Mouse (Mus musculus): ENCODE results near the gene Hlcs.

Gene Hlcs

GRCm38 (mm10) chr16:94327781-94328711, 14.7 kb upstream of the Hlcs start, which contains the start of gene Ripply3:
Ripply3 (plus strand) TSS chr16:94328420.
- peak; percentile 67 to 69 for DNase-seq

GRCm38 (mm10) chr16:94326008-94326407, 12.6 kb upstream of the Hlcs start:
- no peak for DNase-seq

GRCm38 (mm10) chr16:94323681-94324080, 10.3 kb upstream of the Hlcs start:
- no peak for DNase-seq

GRCm38 (mm10) chr16:94320223-94320622, 6.9 kb upstream of the Hlcs start:
- no peak for DNase-seq

- peak; percentile 70 to 78 for DNase-seq
Observed at GRCm38 (mm10) chr16:94317752-94318151, 4.4 kb upstream of the Hlcs start.

- DNase-seq, result no peak
Observed at GRCm38 (mm10) chr16:94315215-94315614, 1.8 kb upstream of the Hlcs start.

- no peak for DNase-seq
Observed at GRCm38 (mm10) chr16:94314626-94315025, 1.3 kb upstream of the Hlcs start.

GRCm38 (mm10) chr16:94312663-94313228, 625 bp downstream of the Hlcs start:
- DNase-seq, result peak; percentile 67 to 74

- DNase-seq, result no peak
Observed at GRCm38 (mm10) chr16:94311931-94312330, 1.4 kb downstream of the Hlcs start.

GRCm38 (mm10) chr16:94311416-94311815, 2.0 kb downstream of the Hlcs start:
- no peak for DNase-seq

GRCm38 (mm10) chr16:94309025-94309424, 4.3 kb downstream of the Hlcs start:
- no peak for DNase-seq

GRCm38 (mm10) chr16:94307942-94308341, 5.4 kb downstream of the Hlcs start:
- DNase-seq, result no peak

- DNase-seq, result no peak
Observed at GRCm38 (mm10) chr16:94307526-94307925, 5.8 kb downstream of the Hlcs start.

GRCm38 (mm10) chr16:94303203-94303535, 10.2 kb downstream of the Hlcs start:
- no peak for DNase-seq

- DNase-seq, result peak; percentile 34 to 37
Observed at GRCm38 (mm10) chr16:94302274-94303202, 10.8 kb downstream of the Hlcs start.

- no peak for DNase-seq
Observed at GRCm38 (mm10) chr16:94301696-94302095, 11.7 kb downstream of the Hlcs start.

- no peak for DNase-seq
Observed at GRCm38 (mm10) chr16:94301194-94301593, 12.2 kb downstream of the Hlcs start.

GRCm38 (mm10) chr16:94299210-94299609, 14.2 kb downstream of the Hlcs start:
- DNase-seq, result no peak

- no peak for DNase-seq
Observed at GRCm38 (mm10) chr16:94298081-94298480, 15.3 kb downstream of the Hlcs start.

GRCm38 (mm10) chr16:94291141-94291540, 22.2 kb downstream of the Hlcs start:
- DNase-seq, result no peak

- DNase-seq, result peak; percentile 65 to 73
Observed at GRCm38 (mm10) chr16:94290073-94290999, 23.0 kb downstream of the Hlcs start.

Data from kidney, adult 8-10 months (tissue).